Mouse (Mus musculus) thymus, adult 2 months (tissue): ENCODE data around the gene Defb19.

Experiments used
- CTCF ChIP-seq: fragments of 200-500 bp; IDR thresholded peaks from 2 replicates; pipeline ENCODE4 v1.5.1; 2012; ENCODE audit warnings: mild to moderate bottlenecking, control low read depth, low read length, moderate library complexity, borderline replicate concordance; ENCODE audit not compliant: control insufficient read depth, poor library complexity, insufficient read depth; ENCODE audit errors: extremely low read depth
- POLR2A ChIP-seq: fragments of 200-500 bp; IDR thresholded peaks from 2 replicates; pipeline ENCODE4 v1.6.1; 2012; ENCODE audit warnings: mild to moderate bottlenecking, low read length, control low read depth, moderate library complexity; ENCODE audit not compliant: control insufficient read depth, poor library complexity, insufficient read depth; ENCODE audit errors: extremely low read depth

DNA sequence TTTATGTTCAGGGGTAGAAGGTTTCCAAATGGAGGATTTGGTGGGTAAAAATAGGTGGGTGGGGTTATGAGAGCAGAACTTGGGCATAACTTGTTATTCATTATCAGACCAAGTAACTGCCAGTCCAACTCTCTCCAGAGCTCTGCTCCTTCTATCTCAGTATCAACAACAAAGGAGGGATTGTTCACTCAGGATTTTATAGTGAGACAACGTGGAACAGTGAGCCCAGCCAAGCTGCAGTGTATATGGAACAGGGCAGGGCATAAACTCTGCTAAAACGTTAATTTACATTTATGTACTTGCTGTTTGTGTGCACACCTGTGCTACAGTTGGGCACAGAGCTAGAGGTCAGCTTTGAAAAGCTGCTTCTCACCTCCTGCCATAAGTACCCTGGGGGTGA lies 8.3 kb upstream of the Defb19 start:
- TF ChIP-seq POLR2A (no peak), CTCF (no peak)
